Mouse (Mus musculus): ENCODE results near the gene Dnal4.

DNA sequence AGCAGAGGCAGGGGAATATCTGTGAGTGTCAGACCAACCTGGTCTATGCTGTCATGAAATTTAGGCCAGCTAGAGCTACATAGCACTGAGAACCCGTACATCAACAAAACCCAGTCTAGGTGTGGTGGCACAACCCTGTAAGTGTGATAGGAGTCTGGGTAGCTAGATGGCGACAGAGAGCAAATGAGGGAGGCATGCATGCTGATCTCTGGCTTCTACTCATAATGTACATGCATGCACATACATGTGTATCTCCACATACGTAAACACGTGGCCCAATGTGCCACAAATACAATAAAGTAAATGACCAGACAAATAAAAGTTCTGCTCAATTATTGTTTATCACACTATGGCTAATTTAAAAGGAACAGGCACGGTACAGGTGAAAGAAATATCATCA, 30.5 kb upstream of the Dnal4 start:
- TF ChIP-seq CTCF (IDR thresholded peaks at IDR 0.05; ENCODE audit: extremely low read depth, insufficient read length, insufficient replicate concordance, low read depth, low read length): peak; percentile 40; the same call in 1 of the 2 replicates
- TF ChIP-seq POLR2A (IDR thresholded peaks at IDR 0.05; ENCODE audit: low read depth, low read length): no peak

Measured in small intestine, adult 2 months (tissue).